Mouse (Mus musculus): ENCODE measurements around the gene Pitpna. TPM values are rescaled to one million over a fixed set of nuclear protein-coding genes. Genes with fewer than 3 reads are reported as not detected.
"Not testable (repeated sequence)": the region's sequence is repeated elsewhere in the genome, so short reads cannot be mapped to it uniquely, and the experiment has no call there.

Gene Pitpna
- total RNA-seq, 2 experiments from 2014 or later: 108 to 115 TPM

DNA sequence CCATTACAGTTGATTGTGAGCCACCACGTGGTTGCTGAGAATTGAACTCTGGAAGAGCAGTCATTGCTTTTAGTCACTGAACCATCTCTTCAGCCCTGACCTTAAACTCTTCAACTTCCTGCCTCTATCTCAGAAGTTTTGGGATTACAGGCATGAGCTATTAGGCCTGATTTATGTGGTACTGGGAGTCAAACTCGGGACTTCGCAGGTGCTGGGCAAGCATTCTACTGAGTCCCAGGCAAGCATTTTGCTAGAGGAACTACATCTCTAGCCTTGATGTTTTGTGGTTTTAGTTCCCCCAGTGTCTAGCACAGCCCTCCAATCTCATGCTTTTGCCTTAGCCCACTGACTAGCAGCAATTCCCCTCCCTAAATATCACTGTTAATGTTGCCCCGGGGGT is 2.8 kb upstream of the Pitpna start:
- intact Hi-C loops (cut with DNase I): no loop called here
- no peak for DNase-seq (ENCODE audit: low spot score)

DNA sequence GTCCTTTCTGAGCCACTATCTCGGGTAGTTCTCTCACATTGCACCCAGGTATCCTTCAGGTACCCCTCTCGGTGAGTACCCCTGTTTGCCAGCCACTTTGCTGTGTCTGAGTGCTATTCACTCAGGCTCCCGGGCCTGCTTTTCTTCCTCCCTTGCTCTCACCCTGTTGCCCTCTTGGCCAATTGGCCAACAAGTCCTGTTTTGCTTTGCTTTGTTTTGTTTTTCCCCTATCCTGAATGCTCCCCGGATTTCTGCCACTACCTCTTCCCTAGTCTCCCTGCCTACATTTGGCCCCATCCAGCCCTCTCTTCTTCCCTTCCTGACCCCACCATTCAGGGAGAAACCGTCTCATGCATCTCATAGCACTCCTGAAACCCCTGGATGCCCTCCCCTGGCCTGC is 1.9 kb upstream of the Pitpna start:
- intact Hi-C loops (cut with DNase I): no loop called here
- no peak for DNase-seq (ENCODE audit: low spot score)

DNA sequence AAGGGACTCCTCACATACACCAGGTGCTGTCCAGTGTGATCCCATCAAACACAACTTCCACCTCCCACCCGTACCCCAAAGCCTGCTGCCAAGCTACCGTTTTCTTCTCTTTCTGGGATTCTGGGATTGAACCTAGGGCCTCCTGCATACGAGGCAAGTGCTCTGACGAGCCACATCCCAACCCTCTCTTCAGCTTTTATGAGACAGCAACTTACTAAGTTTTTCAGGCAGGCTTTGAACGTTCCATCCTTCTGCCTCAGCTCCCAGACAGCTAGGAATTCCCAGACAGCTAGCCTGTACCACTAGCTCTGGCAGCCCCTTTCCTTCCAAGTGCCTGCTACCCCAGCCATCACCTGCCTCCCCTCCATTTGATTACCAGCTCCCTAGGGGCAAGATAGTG is 934 bp upstream of the Pitpna start:
- intact Hi-C loops (cut with DNase I): no loop called here
- DNase-seq (ENCODE audit: low spot score): no peak

DNA sequence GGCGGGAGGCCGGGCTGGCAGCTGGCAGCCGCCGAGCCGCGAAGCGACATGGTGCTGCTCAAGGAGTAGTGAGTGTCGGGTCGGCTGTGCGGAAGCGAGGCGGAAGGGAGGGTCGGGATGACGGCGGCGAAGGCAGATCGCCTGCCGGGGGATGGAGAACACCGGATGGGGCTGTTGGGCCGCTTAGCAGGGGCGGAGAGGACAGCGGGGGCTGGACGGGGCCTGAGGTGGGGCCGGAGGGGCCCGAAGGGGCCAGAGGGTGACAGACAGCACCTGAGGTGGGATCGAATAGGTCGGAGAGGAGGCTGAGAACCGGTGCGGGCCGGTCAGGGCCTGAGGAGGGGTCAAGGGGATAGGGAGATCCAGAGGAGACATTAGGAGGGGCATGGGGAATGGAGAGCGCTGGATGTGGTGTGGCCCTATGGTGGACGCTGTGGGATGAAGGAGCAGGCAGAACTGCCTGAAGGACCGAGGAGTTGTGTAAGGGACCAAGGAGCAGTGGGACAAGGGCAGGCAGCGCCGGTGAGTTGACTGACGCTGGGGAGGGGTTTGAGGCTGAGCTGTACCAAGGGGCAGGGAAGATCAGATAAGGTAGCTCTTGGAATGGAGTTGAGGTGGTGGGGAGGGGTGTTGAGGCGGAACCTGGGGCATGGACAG is 516 bp downstream of the Pitpna start:
- intact Hi-C loops (cut with DNase I): loop anchor here (2.0 kb wide), 1 partner anchor 40 kb away; no protein-coding TSS in a partner anchor

DNA sequence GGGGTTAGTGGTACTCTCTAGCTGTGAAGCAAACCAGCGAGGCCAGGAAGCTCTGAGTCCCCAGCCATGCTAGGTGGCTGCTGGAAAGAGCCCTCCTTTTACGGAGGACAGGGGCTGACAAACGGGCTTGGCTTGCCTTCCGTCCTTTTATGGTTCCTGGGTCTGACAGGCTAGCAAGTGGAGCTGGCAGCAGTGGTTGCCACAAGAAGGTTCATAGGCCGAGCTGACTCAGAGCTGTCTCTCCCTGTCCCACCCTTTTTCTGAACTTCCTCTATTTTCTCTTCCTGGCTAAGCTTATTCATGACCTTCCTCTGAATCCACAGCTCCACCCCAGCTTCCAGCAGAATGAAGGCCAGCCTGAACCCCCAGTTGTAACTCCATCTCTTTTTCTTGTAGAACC is 4.7 kb downstream of the Pitpna start:
- intact Hi-C loops (cut with DNase I): no loop called here
- no peak for DNase-seq (ENCODE audit: low spot score)

More for the DNA sequence above, 516 bp downstream of the Pitpna start:
- DNase-seq (ENCODE audit: low spot score): no peak

DNA sequence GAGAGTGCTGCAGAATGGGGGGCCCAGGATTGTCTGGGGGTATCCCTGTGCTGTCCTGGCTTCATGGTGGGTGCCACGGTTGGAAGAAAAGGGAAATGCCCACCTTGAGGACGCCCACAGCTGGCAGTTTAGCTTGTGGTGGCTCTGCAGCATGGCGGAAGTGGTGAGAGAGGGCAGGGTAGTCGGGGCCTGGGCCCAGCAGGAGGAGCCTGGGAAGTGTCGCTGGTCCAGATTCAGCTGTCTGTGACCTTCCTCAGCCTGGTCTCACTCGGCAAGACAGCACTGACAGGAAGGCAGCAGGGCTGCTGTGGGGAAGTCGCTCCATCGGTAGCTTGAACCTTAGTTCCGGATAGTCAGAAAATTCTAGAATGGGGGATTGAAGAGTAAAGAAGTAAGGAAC is 6.5 kb downstream of the Pitpna start:
- no peak for DNase-seq (ENCODE audit: low spot score)
- intact Hi-C loops (cut with DNase I): no loop called here

DNA sequence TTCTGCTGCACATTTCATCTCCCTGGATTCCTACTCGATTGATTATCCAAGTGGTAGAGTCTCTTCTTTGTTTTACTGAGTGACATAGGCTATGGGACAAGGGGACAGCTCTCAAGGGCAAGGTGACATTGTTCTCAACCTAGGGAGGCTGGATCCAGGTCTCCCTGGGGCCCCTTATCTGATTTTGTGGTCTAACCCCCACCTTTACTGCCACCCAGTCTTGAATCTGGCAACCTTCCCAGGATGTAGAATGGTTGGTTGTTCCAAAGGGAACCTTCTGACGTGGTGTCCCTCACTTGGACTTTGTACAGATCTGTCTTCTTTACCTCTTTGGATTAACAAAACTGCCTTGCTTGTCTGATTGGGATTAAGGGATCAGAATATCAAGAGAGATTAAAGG is 7.5 kb downstream of the Pitpna start:
- intact Hi-C loops (cut with DNase I): no loop called here
- no peak for DNase-seq (ENCODE audit: low spot score)

DNA sequence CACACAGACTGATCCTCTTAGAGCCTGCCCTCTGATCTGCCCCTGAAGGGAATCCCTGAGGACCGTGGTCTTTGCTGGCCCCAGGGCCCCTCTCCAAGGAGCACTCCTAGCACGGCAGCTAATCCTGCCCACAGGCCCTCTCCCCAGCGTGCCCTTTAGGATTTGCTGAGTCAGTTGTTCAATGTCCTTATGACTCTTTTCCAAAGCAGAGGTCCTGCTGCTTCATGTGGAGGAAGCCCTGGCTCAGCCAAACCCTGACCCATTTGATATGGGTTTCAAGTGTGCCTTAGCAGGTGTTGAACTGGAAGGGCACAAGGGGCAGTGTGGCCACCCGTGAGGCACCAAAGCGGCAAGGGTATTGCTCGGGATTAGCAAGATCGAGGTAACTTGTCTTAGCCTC is 7.9 kb downstream of the Pitpna start:
- intact Hi-C loops (cut with DNase I): no loop called here

DNA sequence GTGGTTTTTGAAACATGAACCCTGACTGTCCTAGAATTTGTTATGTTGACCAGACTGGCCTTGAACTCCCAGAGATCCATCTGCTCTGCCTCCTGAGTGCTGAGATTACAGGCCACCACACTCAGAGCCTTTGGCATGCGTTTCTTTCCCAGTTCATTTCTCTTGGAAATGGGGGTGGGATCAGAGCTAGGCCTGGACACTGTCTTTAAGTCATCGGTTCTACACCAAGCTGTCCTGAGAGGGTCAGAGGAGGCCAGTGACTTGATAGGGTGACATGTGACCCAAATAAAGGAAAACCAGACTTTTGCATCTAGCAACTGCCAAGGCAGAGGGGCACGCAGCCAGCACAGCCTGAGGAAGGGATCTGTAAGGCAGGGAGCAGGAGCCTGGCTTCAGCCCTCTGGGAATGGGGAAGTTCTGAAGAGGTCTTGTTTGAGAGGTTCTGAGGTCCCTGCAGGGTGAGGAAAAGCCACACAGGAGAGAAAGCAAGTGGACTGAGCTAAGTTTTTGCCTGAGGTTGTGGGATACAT is 8.9 kb downstream of the Pitpna start:
- DNase-seq (ENCODE audit: low spot score): peak; percentile 51
- intact Hi-C loops (cut with DNase I): no loop called here

More for the DNA sequence above, 7.9 kb downstream of the Pitpna start:
- DNase-seq (ENCODE audit: low spot score): no peak

DNA sequence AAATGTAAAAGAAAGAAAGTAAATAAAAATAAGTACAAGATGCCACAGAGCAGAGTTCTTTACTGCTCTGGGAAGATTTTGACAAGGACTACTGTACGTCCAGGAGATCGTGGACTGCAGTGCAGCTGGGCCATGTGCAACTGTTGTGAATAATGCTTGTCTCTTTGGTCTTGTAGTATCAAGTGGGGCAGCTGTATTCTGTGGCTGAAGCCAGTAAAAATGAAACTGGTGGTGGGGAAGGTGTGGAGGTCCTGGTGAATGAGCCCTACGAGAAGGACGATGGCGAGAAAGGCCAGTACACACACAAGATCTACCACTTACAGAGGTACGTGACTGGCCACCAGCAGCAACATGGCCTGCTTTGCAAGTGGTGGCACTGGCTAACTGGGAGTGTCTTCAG is 10.1 kb downstream of the Pitpna start:
- intact Hi-C loops (cut with DNase I): no loop called here
- no peak for DNase-seq (ENCODE audit: low spot score)

DNA sequence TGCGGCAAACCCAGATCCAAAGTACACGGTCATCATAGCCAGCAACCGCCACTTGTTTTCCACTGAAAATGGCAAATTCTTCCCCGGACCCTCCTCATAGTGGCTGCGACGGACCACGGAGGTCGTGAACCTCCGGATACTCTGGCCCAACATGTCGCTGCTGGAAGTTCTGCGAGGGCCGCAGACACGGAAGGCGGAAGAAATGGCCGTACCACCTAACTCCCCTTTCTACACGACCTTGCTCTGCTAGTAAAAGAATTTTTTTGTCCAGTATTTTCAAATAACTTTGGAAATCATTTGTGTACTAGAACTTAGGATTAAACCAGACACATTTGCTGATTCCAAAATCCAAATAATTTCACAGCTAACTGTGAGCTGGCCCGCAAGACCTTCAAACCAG is 11.9 kb downstream of the Pitpna start:
- intact Hi-C loops (cut with DNase I); DNase-seq (ENCODE audit: low spot score): not testable (repeated sequence)

DNA sequence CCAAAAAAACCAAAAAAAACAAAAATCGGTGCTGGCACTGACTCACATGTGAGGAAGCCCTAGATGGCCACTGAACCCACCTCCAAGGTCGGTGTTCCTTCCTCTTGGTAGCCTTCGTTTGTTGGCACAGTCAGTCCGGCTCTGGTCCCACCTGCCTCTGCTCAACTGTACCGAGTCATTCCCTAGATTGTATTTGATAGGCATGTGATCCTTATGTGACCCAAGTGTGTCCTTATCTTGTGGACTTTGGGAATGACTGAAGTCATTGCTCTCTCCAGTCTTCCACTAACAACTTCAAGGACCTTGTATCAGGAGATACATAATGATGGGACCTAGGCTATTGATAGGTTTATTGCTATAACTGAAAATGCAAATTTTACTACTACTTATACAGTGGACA is 16.9 kb downstream of the Pitpna start:
- DNase-seq (ENCODE audit: low spot score): no peak
- intact Hi-C loops (cut with DNase I): no loop called here

DNA sequence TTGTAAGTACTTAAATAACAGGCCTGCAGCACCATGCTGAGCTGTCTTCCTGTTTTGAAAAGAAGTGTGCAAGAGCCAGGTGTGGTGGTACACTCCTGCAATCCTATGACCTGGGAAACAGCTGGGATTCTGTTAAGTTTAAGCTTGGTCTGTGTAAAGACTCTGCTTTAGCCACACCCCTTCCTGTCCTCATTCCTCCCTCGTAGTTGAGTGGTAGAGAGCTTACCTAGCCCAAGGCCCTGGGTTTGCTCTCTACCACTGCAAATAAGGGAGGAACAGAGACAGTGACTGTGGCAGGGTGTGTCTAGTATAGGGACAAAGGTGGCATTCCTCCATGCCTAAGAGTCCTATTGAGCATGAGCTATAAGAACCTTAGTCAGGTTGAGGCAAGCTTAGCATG is 17.4 kb downstream of the Pitpna start:
- DNase-seq (ENCODE audit: low spot score): no peak
- intact Hi-C loops (cut with DNase I): no loop called here

DNA sequence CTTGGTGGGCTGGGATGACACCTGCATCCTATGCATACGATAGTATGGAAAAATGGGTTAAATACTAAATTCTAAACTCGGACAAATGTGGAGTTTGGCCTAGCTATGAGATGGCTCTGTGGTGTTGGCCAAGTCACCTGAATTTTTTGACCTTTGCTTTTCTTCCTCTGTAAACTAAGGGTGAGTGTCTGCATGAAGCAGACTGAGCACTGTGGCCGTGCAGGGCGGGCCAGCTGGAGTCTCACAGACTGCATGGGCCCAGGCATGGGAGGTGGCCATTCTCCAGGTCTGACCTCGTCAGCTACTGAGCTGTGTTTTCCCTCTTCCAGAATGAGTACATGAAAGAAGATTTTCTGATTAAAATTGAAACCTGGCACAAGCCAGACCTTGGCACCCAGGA is 20.9 kb downstream of the Pitpna start:
- no peak for DNase-seq (ENCODE audit: low spot score)
- intact Hi-C loops (cut with DNase I): no loop called here

DNA sequence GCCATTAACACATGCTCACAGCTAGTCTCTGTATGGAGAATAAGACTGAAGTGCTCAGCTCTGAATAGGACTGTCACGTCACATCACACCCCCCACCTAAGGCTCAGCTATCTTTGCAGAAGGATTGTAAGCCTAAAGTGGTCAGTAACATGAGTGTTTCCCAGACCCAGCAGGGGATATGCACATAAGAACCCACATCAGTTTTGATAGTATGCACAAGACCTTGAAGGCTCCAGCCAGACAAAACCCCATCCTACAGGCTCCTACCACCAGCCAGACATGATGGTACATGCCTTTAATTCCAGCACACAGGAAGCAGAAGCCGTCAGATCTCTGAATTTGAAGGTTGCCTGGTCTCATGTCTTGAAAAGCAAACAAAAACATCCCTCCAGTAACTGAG is 22.1 kb downstream of the Pitpna start:
- no peak for DNase-seq (ENCODE audit: low spot score)
- intact Hi-C loops (cut with DNase I): no loop called here

DNA sequence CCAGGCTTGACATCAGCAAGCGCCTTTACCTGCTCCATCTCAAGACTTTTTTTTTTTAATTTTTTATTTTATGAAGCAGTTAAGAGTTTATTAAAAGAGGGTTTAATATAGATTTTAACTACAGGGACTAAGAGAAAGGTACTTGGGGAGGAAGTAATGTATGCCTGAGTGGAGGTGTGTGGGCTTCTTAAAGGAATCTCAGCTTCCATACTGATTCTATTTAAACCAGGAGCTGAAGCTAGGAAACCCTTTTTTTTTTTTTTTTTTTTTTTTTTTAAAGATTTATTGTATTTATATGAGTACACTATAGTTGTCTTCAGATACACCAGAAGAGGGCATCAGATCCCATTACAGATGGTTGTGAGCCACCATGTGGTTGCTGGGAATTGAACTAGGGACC is 26.9 kb downstream of the Pitpna start:
- DNase-seq (ENCODE audit: low spot score): no peak
- intact Hi-C loops (cut with DNase I): no loop called here

DNA sequence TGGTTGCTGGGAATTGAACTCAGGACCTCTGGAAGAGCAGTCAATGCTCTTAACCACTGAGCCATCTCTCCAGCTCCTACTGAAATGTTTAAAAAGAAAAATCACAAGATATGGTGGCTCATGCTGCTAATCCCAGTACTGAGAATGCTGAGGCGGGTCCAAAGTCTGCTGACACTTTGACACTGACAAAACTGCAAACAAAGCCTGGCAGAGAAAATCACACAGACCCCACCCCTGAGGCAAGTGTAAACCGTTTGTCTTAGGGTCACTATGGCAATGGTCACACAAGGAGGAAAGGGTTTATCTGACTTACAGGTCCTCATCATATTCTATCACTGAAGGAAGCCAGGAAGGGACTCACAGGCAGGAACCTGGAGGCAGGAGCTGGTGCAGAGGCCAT is 27.7 kb downstream of the Pitpna start:
- no peak for DNase-seq (ENCODE audit: low spot score)
- intact Hi-C loops (cut with DNase I): no loop called here

DNA sequence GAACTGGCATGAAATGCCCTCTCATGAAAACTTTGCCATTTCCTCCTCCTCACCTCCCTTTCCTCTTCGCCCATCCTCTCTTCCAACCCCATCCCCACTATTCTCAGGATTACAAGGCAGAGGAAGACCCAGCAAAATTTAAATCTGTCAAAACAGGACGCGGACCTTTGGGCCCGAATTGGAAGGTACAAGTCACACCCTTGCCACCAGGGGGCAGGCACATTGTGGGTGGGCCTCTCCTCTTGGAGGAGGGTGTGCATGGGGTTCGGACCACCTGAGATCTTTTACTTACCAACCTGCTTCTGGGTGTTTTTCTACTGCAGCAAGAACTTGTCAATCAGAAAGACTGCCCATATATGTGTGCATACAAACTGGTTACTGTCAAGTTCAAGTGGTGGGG is 31.2 kb downstream of the Pitpna start:
- no peak for DNase-seq (ENCODE audit: low spot score)
- intact Hi-C loops (cut with DNase I): no loop called here

DNA sequence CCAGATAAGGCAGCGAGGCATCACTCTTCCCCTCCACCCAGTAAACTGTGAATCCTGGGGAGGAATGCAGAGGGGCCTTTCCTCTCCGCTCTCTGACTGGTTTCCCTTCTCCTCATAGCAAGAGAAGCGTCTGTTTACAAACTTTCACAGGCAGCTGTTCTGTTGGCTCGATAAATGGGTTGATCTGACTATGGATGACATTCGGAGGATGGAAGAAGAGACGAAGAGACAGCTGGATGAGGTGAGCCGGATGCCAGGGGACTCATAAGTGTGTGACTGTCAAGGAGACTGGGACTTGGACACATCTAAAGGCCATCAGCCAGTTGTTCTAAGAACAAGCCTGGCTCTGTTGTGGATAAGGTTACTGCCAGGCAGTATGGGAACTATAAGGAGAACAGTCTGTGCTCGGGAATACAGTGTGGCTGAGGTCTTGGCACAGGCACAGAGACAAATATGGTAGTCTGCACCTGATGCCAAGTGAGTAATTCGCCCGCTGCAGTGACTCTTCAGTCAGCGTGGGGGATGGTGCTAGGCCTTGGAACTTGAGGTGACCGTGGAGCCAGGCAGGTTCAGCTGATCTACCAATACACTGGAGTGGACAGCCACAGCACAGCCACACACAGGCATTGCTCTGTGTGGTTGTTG is 32.4 kb downstream of the Pitpna start:
- intact Hi-C loops (cut with DNase I): loop anchor here (5.0 kb wide), 1 partner anchor 37 kb away; no protein-coding TSS in a partner anchor

DNA sequence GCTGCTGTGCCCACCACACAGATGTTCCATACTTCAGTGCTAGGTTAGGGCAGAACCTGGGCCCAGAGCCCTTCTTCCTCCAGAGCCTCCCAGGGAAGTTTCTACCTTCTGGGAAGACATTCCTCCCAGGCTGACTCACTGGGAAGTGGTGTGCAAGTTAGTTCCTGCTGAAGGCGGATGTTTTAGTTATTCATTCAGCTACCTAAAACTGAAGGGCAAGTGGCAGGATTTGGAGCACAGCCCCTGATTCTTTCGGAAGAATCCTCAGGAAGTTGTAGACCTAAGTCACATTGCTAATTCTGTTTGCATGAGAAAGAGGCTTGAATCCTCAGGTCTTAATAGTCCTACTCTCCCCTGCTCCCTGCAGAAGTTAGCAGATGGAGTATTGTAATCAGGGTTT is 33.5 kb downstream of the Pitpna start:
- intact Hi-C loops (cut with DNase I): loop anchor here (5.0 kb wide), 1 partner anchor 36 kb away; no protein-coding TSS in a partner anchor
- no peak for DNase-seq (ENCODE audit: low spot score)

More for the DNA sequence above, 32.4 kb downstream of the Pitpna start:
- peak; percentile 23 for DNase-seq (ENCODE audit: low spot score)

DNA sequence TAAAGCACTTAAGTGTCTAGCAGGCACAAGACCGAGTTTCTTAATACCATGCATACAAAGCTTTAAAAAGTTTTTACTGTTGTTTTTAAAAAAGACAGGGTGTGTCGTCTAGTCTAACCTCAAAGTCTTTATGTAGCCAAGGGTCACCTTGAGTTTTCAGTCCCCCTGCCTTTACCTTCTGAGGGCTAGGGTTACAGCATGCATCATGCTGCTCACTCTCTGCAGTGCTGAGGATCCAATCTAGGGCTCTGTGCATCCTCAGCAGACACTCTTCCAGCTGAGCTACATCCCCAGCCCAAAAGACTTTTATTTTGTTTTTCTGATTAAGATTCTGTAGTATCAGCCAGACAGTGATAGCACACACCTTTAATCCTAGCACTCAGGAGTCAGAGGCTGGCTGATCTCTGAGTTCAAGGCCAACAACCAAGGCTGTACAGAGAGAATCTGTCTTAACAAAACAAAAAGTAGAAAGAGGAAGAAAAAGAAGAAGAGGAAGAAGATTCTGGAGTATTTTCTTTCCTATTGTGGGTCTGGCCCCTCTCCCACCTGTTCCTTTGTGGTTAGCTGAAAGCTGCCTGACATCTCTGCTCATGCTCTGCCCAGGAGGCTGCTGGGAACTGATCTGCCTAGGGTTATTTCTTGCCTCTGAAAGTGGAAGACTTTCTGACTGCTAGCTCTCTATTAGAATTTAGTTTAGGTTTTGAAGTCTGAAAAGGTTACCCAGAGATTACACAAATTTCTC is 34.9 kb downstream of the Pitpna start:
- no peak for DNase-seq (ENCODE audit: low spot score)
- intact Hi-C loops (cut with DNase I): loop anchor here (5.0 kb wide), 1 partner anchor 35 kb away; no protein-coding TSS in a partner anchor

All from heart, postnatal 25 days (tissue).